Mouse (Mus musculus) cerebellum, adult 11 months (tissue): ENCODE results near the gene Slc10a1.

Experiments
- DNase-seq: peaks from one replicate; pipeline ENCODE4 v3.0.0; 2022

The Slc10a1 gene

DNA sequence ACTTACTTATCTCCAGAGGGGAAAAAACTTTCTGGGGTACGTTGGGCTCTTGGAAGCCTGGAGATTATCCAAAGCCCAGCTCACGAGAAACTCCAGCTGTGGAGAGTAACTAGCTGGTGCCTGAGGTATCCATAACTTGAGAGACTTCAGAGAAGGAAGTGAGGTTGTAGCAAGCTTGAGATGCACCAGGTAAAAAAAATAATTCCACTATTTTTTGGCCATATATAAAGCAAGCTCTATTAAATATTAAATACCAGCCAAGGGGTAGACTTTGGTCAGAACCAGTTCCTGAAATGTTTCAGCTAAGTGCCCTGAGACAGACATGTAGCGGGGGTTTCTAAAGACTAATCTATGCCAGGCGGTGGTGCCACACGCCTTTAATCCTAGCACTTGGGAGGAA lies at the start of gene Slc10a1:
Slc10a1 (minus strand) TSS at position 101 of the 400 bp plus-strand sequence.
- DNase-seq: no peak

DNA sequence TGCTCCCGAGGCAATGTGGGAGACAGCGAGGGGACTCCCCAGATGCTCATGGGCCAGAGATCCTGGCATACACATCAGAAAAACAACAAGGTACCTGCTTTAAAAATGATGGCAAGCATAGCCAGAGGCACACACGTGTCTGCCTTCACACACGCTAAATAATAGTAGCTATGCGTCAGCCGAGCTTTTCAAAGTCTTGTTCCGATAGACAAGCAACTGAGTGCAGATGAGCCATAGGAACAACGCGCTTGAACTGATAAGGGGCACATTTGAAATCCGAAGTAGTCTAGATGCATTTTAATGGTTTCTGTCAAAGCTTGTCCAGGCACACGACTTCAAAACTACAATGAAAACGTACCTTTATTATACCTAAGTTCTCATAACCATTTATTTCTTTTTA lies 49.1 kb upstream of the Slc10a1 start:
- no peak for DNase-seq

DNA sequence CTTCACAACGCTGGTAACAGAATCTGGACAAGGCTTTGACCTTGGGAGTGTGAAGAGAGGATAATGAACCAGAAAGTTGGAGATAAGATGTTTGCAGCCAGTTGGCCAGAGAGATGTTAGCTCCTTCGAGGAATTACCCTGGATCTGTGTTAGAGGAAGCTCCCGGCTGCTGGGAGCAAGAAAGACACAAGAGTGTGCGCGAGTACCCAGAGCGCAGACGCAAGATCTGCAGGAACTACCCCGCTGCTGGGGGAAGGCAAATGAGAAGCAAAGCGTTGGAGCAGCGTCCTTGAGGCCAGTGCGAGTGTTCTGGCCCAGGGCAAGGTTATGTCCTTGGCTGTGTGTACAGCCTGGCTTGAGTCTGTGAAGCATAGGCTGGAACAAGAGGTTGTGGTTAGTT lies 45.0 kb upstream of the Slc10a1 start:
- no peak for DNase-seq

DNA sequence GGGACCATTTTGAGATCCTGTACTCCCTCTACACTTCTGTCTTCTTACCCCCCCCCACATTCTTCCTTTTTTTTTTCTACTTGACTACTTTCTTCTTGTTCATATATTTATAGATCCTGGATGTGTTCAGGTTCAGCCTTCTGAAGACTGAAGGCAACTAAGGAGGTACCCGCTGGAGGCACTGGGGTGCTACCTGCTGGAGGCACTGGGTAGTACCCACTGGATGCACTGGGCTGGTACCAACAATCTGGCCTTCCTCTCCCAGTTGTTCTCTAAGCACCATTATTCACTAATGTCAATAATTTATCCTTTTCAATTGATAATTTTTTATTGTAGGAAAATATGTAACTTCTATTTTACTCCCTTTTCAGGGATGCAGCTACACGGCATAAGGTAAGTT lies 43.5 kb upstream of the Slc10a1 start:
- DNase-seq: no peak

DNA sequence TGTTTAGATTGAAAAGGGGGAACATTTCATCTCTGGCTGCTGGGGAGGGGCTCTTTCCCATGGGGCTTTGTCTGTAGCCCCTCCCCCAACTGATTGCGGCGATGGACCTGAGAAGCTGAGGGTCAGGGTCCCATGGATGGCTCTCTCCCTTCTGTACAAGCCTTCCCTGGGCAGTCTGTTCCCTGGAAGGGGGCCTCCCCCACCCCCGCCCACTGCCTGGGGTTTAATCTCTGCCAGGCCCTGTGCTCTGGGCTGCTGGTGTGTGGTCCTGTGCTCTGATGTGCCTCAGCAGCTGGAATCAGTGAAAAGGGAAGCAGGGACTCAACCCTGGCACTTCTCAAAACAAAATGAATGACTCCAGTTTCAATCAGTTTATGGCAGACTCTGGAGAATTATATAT lies 41.3 kb upstream of the Slc10a1 start:
- DNase-seq: no peak

DNA sequence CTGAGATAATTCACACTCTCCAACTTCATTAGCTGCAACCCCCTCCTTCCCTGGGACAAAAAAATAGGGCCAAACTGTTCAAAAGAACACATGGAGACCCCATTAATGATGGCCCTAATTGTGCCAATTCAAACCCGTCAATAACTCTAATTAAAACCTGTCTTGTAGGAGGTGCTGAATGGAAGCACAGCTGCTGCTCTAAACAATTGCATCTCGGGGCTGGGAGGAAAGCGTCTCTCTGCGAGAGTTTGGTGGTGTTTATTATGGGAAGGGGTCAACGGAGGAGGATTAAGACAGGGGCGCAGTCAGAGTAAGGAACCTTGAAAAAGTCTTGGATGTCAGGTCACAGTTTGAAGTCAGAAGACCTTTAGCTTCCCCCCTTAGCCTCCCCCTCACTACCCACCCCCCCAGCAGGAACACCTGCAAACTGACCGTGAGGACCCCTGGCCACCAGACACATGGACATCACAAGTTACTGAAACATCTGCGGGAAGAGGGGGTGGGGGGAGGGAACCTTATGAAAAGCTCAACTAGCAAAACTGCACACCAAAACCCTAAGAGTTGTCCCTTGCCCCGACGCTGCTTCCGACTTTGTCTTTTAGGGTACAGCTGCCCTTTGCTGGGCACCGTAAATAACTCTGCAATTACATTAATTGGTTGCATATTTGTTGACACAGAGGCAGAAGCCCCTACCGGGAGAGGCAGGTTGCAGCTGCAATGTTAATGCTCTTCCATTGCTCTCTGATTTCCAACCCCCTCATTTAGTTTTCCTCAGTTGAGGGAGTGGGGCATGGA lies 34.5 kb upstream of the Slc10a1 start:
- no peak for DNase-seq

DNA sequence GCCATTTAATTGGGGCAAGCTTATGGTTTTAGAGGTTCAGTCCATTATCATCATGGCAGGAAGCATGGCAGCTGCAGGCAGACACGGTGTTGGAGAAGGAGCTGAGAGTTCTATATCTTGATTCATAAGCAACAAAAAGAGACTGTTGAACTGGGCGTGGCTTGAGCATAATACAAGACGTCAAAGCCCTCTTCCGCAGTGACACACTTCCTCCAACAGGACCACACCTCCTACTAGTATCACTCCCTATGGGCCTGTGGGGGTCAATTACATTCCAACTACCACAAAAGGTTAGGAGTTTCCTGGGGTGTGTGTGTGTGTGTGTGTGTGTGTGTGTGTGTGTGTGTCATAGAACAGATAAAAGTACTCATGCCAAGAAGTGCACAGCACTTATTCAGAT lies 32.4 kb upstream of the Slc10a1 start:
- no peak for DNase-seq

DNA sequence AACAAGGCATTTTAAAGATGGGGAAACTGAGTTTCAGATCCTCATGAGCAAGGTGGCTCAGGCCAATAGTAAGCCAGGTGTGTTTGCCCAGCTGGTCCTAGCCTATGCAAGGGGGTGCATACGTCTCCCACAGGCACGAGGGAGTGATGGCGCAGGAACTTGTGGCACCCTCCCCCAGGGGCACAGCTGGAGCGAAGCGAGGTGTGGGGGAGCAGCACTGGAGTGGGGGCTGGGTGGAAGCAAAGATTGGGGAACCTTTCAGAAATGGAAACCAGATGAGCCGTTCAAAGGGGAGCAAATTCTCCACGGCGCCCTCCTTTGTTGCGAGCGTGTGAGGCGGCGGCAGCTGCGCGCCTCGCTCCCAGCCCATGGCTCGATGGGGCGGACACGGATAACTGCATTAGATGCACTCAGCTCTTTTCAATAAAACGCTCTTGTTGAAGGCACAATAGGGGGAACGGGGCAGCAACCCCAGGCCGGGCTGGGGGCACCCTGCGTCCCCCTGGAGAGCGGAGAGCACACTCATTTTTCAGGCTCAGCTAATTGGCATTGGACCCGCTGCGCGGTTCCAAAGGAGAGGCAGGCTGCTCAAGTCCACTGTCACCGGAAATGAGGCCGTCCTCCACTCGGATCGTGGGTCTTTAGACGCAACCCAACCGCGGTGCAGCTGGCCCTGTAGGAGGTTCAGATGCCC lies 30.2 kb upstream of the Slc10a1 start:
- no peak for DNase-seq

DNA sequence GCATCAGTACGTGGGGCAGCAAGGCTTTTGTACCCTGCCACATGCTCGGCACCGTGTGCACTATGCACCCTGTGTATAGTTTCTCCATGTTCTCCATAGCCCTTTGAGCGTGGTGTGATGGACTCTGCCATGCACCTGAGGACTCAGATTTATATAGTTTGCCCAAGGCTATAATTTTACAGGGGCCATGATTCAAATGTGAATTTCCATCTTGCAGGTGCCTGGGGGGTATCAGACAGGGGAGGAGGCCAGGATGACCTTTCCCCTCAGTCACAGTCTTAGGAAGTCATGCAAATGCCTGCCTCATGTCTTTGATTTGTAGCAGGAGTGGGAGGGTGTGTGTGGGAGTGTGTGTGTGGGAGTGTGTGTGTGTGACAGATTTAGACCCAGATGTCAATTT lies 29.1 kb upstream of the Slc10a1 start:
- no peak for DNase-seq

DNA sequence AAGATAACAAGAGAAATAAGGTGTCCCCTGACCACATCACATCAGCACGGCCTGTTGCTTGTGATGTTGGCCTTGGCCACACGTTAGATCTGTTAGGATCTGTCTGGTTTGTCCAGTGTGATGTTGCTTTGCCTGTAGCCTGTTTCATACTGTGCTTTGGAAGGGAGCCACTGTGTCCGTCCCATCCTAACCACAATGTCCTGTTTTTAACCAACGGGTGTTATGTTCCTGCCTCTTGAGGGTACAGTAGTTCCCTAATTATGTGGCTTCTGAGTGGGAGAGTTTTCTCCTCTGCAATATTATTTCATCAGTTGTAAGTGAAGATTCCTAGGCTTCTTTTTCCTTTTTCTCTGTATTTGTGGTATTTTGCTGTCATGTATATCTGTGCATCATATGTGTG lies 26.8 kb upstream of the Slc10a1 start:
- DNase-seq: no peak

DNA sequence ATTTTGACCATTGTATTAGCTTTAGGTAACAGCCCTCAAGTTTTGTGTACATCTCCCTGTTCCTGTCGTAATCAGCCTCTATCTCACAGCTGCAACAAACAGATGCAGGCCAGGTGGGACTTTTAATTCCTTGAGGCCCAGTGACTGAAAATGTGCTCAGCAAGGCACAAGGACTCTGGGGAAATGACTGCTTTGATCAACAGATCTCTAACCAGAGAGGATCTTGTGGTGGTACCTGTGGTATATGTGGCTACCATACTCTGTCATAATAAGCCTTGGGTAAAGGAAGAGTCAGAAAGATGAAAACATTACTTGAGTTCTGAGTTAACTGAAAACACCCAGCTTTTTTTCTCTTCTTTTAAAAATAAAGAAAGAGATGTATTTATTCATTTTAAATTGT lies 25.3 kb upstream of the Slc10a1 start:
- DNase-seq: no peak

DNA sequence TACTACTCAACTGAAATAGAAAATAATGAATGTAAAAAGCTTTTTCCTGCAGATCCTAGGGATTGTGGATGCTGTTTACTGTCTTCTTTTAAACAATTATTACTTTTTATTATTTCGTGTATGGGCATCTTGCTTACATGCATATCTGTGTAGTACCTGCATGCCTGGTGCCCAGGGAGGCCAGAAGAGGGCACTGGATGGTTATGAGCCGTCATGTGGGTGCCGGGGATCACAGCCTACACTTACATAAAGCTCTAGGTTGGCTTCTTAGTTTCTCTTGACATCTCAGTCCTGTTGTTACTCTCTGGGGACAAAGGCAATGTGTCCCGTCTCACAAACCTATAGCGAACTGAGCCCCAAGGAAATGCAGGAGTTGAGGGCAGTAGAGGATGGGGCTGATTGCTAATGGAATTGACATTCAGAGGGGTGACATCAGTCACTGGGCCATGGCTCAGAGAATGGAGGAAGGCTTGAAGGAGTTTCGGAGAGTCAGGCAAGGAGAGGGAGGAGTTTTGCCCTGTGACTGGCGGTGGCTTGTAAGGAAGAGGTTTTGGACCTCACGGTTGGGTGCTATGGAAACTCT lies 24.1 kb upstream of the Slc10a1 start:
- DNase-seq: no peak

DNA sequence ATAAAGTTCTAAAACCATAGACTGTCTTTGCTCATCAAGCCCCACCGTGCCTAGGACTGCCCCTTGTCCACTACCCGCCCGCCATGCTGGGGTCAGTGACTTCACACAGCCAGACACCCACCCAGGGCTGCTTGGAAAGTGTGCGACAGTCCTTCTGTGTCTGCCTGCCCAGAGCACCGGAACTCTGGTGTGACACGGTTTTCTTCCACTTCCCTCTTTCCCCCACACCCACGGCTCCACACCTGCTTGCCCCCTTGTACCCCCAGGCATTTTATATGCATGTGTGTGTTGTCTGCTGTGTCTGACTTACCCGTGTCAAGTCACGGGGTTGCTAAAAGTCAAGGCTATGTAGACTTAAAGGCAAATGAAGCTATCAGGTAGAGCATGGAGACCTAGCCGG lies 23.3 kb upstream of the Slc10a1 start:
- no peak for DNase-seq

DNA sequence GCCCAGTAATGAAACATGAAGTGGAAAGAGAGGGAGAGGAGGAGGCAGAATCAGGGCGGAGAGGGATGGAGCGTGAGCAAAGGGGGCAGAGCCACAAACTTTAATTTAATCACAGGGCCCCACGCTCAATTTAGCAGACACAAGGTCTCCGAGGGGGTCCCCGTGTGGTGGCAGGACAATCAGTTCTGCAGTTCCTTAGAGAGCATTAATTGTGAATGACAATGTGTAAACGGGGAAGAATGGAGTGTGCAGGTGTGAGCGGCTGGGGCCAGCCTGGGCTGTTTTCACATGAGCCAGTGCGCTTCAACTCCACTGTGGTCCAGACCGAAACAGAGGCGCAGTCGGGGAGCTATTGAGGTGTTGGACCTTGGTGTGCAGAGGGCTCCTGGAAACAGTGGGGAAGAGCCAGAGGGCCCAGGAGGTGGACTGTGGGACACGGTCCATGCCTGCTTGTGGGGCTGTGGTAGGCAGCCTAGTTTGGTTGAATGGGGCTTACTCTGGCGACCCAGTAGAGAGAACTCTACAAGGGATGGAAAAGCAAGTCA lies 22.5 kb upstream of the Slc10a1 start:
- no peak for DNase-seq

DNA sequence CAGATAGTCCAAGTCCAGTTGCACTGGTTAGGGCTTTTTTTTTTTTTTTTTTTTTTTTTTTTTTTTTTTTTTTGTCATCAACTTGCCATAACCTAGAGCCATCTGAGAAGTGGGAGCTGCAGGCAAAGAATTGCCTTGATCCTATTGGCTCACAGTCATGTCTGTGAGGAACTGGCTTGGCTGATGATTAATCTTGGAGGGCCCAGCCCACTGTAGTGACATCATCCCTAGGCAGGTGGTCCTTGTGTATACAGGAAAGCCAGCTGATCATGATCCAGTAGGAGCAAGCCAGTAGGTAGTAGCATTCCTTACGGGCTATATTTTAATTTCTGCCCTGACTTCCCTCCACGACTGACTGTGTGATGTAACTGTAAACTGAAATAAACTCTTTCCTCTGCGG lies 19.8 kb upstream of the Slc10a1 start:
- DNase-seq: no peak

DNA sequence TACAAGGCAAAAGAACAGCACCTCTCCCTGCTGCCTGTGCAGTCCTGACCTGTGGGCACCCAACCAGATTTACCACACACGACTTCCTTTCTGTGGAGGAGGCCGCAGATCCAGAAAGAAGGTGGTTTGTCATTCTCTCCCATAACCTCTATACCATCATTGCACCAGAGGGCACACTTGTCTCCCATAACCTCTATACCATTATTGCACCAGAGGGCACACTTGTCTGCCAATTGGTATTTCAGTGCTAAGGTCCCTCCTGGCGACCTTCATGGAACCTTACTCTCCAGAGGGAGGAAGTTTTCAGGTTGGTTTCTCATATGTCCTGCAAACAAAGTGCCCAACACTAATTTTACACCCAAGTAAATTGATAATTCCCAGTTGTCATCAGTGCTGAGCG lies 18.1 kb upstream of the Slc10a1 start:
- DNase-seq: no peak

DNA sequence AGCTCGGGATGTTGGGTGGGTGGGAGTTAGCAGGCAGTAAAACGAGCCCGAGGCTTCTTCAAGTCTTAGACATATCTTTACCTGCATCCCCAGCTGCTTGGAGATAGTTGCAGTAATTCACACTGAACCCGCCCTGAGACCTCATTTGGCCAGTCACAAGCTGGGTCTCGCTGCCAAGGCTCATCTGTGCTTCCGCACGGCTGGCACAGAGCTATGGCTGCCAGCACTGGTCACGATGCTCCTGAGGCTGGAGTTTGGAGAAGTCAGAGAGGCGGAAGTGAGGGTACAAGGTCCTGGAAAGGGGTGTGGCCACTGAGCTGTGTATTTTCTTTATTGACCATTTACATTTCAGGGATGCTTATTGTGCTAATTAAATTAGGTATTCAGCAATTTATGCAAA lies 15.2 kb upstream of the Slc10a1 start:
- DNase-seq: no peak

DNA sequence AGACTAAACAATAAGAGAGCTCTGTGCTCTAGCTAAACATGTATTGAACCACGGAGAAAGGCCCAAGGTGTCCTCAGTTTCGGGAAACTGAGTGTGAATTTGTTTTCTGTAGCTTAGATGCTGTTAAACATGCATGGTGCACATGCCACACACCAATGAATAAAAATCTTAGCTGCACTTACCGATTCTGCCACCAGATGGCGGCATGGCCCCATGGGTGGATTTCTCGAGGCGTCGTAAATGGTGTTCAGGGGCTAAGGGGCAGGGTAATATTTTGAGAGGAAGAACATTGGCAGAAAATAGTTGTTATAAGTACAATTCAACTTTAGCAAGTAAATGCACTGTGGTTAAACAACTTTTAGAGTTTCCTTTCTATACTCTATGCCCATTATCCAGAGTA lies 13.8 kb upstream of the Slc10a1 start:
- DNase-seq: peak; percentile 61

DNA sequence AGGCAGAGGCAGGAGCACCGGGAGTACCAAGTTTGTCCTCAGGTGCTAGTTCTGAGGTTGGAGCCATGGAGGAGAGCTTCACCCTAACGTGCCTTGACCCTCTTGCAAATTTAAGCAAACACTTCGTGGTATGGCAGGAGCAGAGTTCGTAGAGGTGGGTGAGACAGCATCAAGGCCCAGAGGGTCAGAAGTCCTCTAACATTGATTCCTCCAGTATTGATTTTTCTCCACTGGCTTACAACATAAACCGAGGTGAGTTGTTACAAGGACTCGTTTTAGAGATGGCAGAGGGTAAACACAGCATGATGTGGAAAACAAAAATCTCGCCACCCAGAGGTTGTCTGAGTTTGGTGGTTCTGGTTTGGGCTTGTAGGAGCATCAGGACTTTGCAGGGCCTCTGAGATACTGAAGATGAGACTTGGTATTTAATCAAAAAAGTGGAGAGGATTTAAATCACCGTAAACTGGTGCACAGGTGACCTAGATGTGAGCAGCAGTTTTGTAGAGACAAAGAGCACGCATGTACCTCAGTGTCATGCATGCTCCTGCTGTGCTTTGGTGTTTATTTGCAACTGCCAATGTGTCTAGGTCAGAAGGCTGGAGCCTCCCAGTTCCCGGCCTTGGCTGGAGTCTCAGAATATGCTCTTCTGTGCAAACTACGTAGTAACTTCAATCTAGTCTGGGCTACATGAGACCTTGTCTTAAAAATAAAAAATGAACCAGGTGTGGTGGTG lies 7.6 kb upstream of the Slc10a1 start:
- DNase-seq: no peak

DNA sequence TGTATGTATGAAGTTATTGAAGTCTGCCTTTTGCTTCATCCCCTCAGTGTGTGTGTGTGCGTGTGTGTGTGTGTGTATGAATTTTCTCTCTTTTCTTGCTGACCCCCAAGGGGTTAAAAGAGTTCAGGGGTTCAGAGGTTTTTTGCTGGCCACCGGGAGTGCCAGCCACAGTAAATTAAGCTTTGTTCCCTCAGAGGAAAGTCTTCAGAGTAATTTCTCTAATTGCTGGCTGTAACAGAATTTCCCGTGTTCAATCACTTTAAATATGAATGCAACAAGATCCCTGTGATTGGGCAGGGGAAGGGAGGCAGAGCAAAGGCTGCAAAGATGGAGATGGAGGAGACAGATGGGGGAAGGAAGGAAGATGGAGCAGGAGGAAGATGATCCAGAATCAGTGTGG lies 3.3 kb upstream of the Slc10a1 start:
- no peak for DNase-seq

DNA sequence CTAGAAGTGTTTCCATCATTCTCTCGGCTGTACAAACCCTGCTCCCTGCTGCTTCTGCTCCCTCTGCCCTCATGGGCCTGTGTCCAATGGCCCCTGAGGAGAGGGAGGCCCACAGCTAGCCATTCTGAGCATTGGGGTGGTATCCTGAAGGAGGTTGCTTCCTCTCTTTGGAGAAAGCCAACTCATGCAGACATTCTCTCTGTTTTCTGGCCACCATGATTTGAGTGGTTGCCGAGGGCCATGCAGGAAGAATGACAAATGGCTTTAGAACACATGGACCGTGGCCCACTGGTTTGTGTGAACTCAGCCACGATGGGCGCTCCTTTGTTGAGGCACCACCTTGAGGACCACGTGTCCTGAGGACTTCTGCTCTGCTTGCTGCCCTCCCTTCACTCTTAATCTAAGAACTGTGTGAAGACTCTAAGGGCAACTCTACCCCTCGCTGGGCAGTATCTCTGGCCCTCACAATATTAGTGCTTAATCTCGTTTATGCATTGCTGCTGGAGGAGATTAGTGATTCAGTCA lies 1.7 kb upstream of the Slc10a1 start:
- DNase-seq: no peak

DNA sequence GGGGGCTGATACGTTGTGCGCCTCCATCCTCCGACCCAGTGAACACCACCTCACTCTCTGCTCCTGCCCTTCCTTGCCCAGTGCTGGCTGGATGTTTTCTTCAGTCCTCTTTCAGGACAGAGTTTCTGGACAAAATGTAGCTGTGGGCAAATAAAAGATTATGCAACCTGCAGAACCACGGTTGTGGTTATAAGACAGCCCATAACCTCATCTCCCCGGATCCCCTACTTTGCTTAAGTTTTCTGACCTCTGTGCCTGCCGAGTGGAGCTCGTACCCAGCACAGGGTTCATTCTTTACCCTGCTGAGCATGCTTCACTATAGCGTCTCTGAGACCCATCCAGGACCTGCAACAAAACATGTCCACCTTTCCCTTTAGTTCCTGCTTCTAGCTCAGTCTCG lies 587 bp downstream of the Slc10a1 start:
- DNase-seq: no peak
